Comparison of ENCODE assay signal across 19 mouse cellular contexts in genomic region chr13:33905176-33905954, GRCm38 (mm10). TPM values are rescaled to one million over a fixed set of nuclear protein-coding genes. Genes with fewer than 3 reads are reported as not detected.
DNase-seq lines count a peak whose midpoint lies in the region; ATAC-seq and TF ChIP-seq lines count a peak whose summit lies in the region.
"Had no signal": no experiment of that assay in that cellular context is flagged by ENCODE, and none has a peak within 500 bp of the region (broad histone marks: within the 10 kb centered on the region; RNA-seq: fewer than 3 reads in every experiment).

TSS of gene Serpinb6c (minus strand) at chr13:33905708.

- no peaks in the 10 kb centered on the region for H3K36me3 ChIP-seq in hindbrain, embryonic 13.5 days
- H3K36me3 ChIP-seq in hindbrain, embryonic 12.5 days, result no peaks in the 10 kb centered on the region
- H3K36me3 ChIP-seq in E14TG2a.4 (ENCODE audit: insufficient read depth, low read length) (no peaks in the 10 kb centered on the region), ES-Bruce4 (ENCODE audit: control insufficient read depth, insufficient read depth, low read length, poor library complexity, severe bottlenecking) (no peaks in the 10 kb centered on the region)
- H3K36me3 ChIP-seq: embryonic facial prominence, embryonic 15.5 days; forebrain, embryonic 15.5 days; heart, embryonic 12.5 days had no signal

- peak; percentile 64 for TF ChIP-seq EP300 in ES-Bruce4 (IDR thresholded peaks at IDR 0.05; ENCODE audit: insufficient read depth, low read depth, low read length)

- H3K4me3 ChIP-seq in hindbrain, embryonic 13.5 days, result no peak within 1 kb of the TSS
- H3K4me3 ChIP-seq in hindbrain, embryonic 12.5 days, result no peak within 1 kb of the TSS
- H3K4me3 ChIP-seq in E14TG2a.4 (replicated peaks; ENCODE audit: low read length) (peak within 1 kb of the TSS; percentile 66), ES-Bruce4 (ENCODE audit: low read depth, low read length) (peak within 1 kb of the TSS; percentile 45)
- H3K4me3 ChIP-seq: embryonic facial prominence, embryonic 15.5 days; forebrain, embryonic 15.5 days; heart, embryonic 12.5 days had no signal

- ATAC-seq in hindbrain, embryonic 13.5 days (ENCODE audit: low FRiP score), result 0 out of 2 replicates have a peak, but pooled peaks have one; percentile 24
- ATAC-seq in hindbrain, embryonic 12.5 days (ENCODE audit: low FRiP score), result no peak
- no peak for ATAC-seq in monocyte, adult 5-6 weeks (replicated peaks; ENCODE audit: insufficient number of reproducible peaks, low FRiP score, low TSS enrichment, poor library complexity, severe bottlenecking)
- ATAC-seq: forebrain, embryonic 15.5 days; hindbrain, postnatal 0 days had no signal

- 78% methylated on average over 18 of the region's 18 CpGs for WGBS in hindbrain, embryonic 13.5 days
- 77% methylated on average over 18 of the region's 18 CpGs for WGBS in hindbrain, embryonic 12.5 days

- H3K9ac ChIP-seq in hindbrain, embryonic 13.5 days, result no peak within 1 kb of the TSS
- H3K9ac ChIP-seq in hindbrain, embryonic 12.5 days, result no peak within 1 kb of the TSS
- peak within 1 kb of the TSS; percentile 1; the same call in 1 of the 2 replicates for H3K9ac ChIP-seq in ES-Bruce4 (ENCODE audit: low read depth, poor library complexity, severe bottlenecking)
- H3K9ac ChIP-seq: embryonic facial prominence, embryonic 15.5 days; forebrain, embryonic 15.5 days; heart, embryonic 12.5 days had no signal

- DNase-seq in ZHBTc4 (ENCODE audit: low read depth, low spot score), result peak; percentile 89
- DNase-seq in layer of hippocampus, postnatal 14 days (ENCODE audit: low spot score in 2 of 2), result no peak
- DNase-seq: adrenal gland, postnatal 10 days; cerebellum, adult 11 months; cerebellum, adult 8-10 months; cerebellum, postnatal 14 days; heart, postnatal 36 days; kidney, adult 2 months had no signal

- TF ChIP-seq POLR2A in ES-Bruce4 (IDR thresholded peaks at IDR 0.05; ENCODE audit: insufficient read depth, low read length), result no peak

- no peaks in the 10 kb centered on the region for H3K27me3 ChIP-seq in hindbrain, embryonic 13.5 days
- H3K27me3 ChIP-seq in hindbrain, embryonic 12.5 days, result no peaks in the 10 kb centered on the region
- H3K27me3 ChIP-seq in E14TG2a.4 (ENCODE audit: insufficient read depth, low read length) (no peaks in the 10 kb centered on the region), ES-Bruce4 (ENCODE audit: control insufficient read depth, insufficient read depth, low read length, poor library complexity, severe bottlenecking) (no peaks in the 10 kb centered on the region)
- H3K27me3 ChIP-seq: embryonic facial prominence, embryonic 15.5 days; forebrain, embryonic 15.5 days; heart, embryonic 12.5 days had no signal

- no peak within 1 kb of the TSS for H3K27ac ChIP-seq in hindbrain, embryonic 13.5 days
- no peak within 1 kb of the TSS for H3K27ac ChIP-seq in hindbrain, embryonic 12.5 days
- peak within 1 kb of the TSS; percentile 89 for H3K27ac ChIP-seq in ES-Bruce4 (ENCODE audit: insufficient read depth, low read length)
- H3K27ac ChIP-seq: embryonic facial prominence, embryonic 15.5 days; forebrain, embryonic 15.5 days; hindbrain, postnatal 0 days had no signal

- no peak within 1 kb of the TSS for H3K4me2 ChIP-seq in hindbrain, embryonic 13.5 days
- no peak within 1 kb of the TSS for H3K4me2 ChIP-seq in hindbrain, embryonic 12.5 days (replicated peaks)
- H3K4me2 ChIP-seq: embryonic facial prominence, embryonic 15.5 days; forebrain, embryonic 15.5 days; heart, embryonic 12.5 days had no signal

- no peaks in the 10 kb centered on the region for H3K4me1 ChIP-seq in hindbrain, embryonic 13.5 days (replicated peaks)
- no peaks in the 10 kb centered on the region for H3K4me1 ChIP-seq in hindbrain, embryonic 12.5 days
- H3K4me1 ChIP-seq in E14TG2a.4 (replicated peaks; ENCODE audit: low read depth, low read length), result peaks cover 39% of the 10 kb centered on the region
- no peaks in the 10 kb centered on the region for H3K4me1 ChIP-seq in ES-Bruce4 (ENCODE audit: control insufficient read depth, insufficient read depth, low read length)
- H3K4me1 ChIP-seq: embryonic facial prominence, embryonic 15.5 days; forebrain, embryonic 15.5 days; heart, embryonic 12.5 days had no signal

- no peaks in the 10 kb centered on the region for H3K9me3 ChIP-seq in hindbrain, embryonic 13.5 days
- no peaks in the 10 kb centered on the region for H3K9me3 ChIP-seq in hindbrain, embryonic 12.5 days (replicated peaks)
- H3K9me3 ChIP-seq in E14TG2a.4 (ENCODE audit: low read length) (no peaks in the 10 kb centered on the region), ES-Bruce4 (replicated peaks; ENCODE audit: control insufficient read depth, insufficient read depth, low read length, poor library complexity, severe bottlenecking) (no peaks in the 10 kb centered on the region)
- H3K9me3 ChIP-seq: embryonic facial prominence, embryonic 15.5 days; forebrain, embryonic 15.5 days; heart, embryonic 12.5 days had no signal

- TF ChIP-seq CTCF in E14TG2a.4 (conservative IDR thresholded peaks at IDR 0.05; ENCODE audit: low read length) (no peak), ES-Bruce4 (IDR thresholded peaks at IDR 0.05; ENCODE audit: low read depth, low read length) (no peak)

RNA-seq across cellular contexts. Expression of gene Serpinb6c, which starts in this region (rescaled TPM):
- polyA plus RNA-seq in hindbrain, embryonic 13.5 days (2015; fragmentation: Nextera tagmentation; extraction: Ambion mirVana), result 0.21 and 0.25 TPM in 2 replicates
- polyA plus RNA-seq in hindbrain, embryonic 12.5 days (2016; fragmentation: Nextera tagmentation; extraction: Ambion mirVana), result 0.32 and 0.35 TPM in 2 replicates
- 9.5 and 12.4 TPM in 2 replicates for polyA plus RNA-seq in ES-Bruce4 (2011; ENCODE audit: insufficient read depth, insufficient read length, low read depth, missing spikeins)
- total RNA-seq in monocyte, adult 5-6 weeks (2017), result not detected in 3 replicates
- under 1 TPM; 0.38 to 0.58 TPM for total RNA-seq in layer of hippocampus, postnatal 14 days (2021)
- total RNA-seq: heart, adult 8-10 months; heart, postnatal 36 days; hindbrain, postnatal 0 days had no signal
- polyA plus RNA-seq: heart, embryonic 12.5 days; hindbrain, embryonic 11.5 days had no signal

Comparison
In these comparisons a context has a peak if more than half of its experiments do, and no peak if none do; other contexts are left out.
1. Peak in ATAC-seq in hindbrain, embryonic 13.5 days; RNA of the gene not detected or under 1 TPM.
2. H3K4me3 ChIP-seq: peak in E14TG2a.4 (single experiment) and ES-Bruce4 (single experiment); none in hindbrain, embryonic 13.5 days (single experiment) and hindbrain, embryonic 12.5 days (single experiment).